Mouse (Mus musculus) MEL (cell line): ENCODE measurements around the gene Gm20924.
"Not testable (repeated sequence)": the region's sequence is repeated elsewhere in the genome, so short reads cannot be mapped to it uniquely, and the experiment has no call there.

Experiments used
- CTCF ChIP-seq, 3 experiments: IDR thresholded peaks in 2 of 3; conservative IDR thresholded peaks in 1 of 3; 2 replicates each; pipeline ENCODE4 v1.5.1; 2011 to 2012; ENCODE audit warnings: low read length in 3 of 3, low read depth in 2 of 3, mild to moderate bottlenecking in 2 of 3, improper control_type of control experiment in 1 of 3, inconsistent platforms in 1 of 3, mixed read lengths in 1 of 3, moderate library complexity in 1 of 3; ENCODE audit not compliant: control insufficient read depth in 1 of 3, insufficient read depth in 1 of 3, poor library complexity in 1 of 3, severe bottlenecking in 1 of 3
- GATA1 ChIP-seq: IDR thresholded peaks from 2 replicates; pipeline ENCODE4 v1.6.1; 2011; ENCODE audit warnings: low read depth, low read length, improper control_type of control experiment
- POLR2A ChIP-seq, 2 experiments: IDR thresholded peaks; 2 replicates each; pipeline ENCODE4 v1.6.1; 2011 to 2012; ENCODE audit warnings: low read length in 2 of 2, mild to moderate bottlenecking in 2 of 2, control low read depth in 1 of 2, improper control_type of control experiment in 1 of 2, low read depth in 1 of 2, moderate library complexity in 1 of 2; ENCODE audit not compliant: control insufficient read depth in 1 of 2, insufficient read depth in 1 of 2, poor library complexity in 1 of 2
- RAD21 ChIP-seq: IDR thresholded peaks from 2 replicates; pipeline ENCODE4 v1.6.1; 2011; ENCODE audit warnings: mild to moderate bottlenecking, low read depth, low read length, improper control_type of control experiment
- RCOR1 ChIP-seq: IDR thresholded peaks from 2 replicates; pipeline ENCODE4 v1.6.1; 2012; ENCODE audit warnings: low read depth, mild to moderate bottlenecking, inconsistent platforms, low read length, improper control_type of control experiment

GRCm38 (mm10) chrY:65207427-65207826 lies at the start of gene Gm20924:
- not testable (repeated sequence) for TF ChIP-seq CTCF (IDR thresholded peaks at IDR 0.05 in 2 of 3, conservative IDR thresholded peaks at IDR 0.05 in 1 of 3; ENCODE audit: control insufficient read depth in 1 of 3, insufficient read depth in 1 of 3, low read depth in 2 of 3, low read length in 3 of 3, poor library complexity in 1 of 3, severe bottlenecking in 1 of 3); GATA1; RCOR1; RAD21; POLR2A (IDR thresholded peaks at IDR 0.05; ENCODE audit: control insufficient read depth in 1 of 2, insufficient read depth in 1 of 2, low read depth in 1 of 2, low read length in 2 of 2, poor library complexity in 1 of 2)
